Mouse (Mus musculus) adrenal gland, adult 2 months (tissue): ENCODE measurements around the gene Armcx4. TPM values are rescaled to one million over a fixed set of nuclear protein-coding genes. Genes with fewer than 3 reads are reported as not detected.

Experiments
- polyA plus RNA-seq: library from polyadenylated mRNA; depleted of rRNA; stranded (reverse); fragments of >200 nt; gene quantifications from 2 replicates; pipeline ENCODE4 v1.2.3, GENCODE M21; 2012; rRNA removed
- total RNA-seq, 2 experiments: library from RNA; stranded (reverse); gene quantifications; 2 replicates each; pipeline ENCODE4 v1.2.3; 2021

Gene Armcx4
- total and polyA plus RNA-seq, 3 experiments, result 0.51 to 14.9 (median 9.1) TPM

Other genes starting within 250 kb of the Armcx4 start
- gene Taf7l, start 210.0 kb upstream of the Armcx4 start, total RNA-seq, result not detected
- not detected in 2 replicates for gene Taf7l, start 210.0 kb upstream of the Armcx4 start, polyA plus RNA-seq
- 10 to 100 TPM; 33.2 to 40.3 TPM for gene Timm8a1, start 144.7 kb upstream of the Armcx4 start, total RNA-seq
- 0.30 and 0.33 TPM in 2 replicates for gene Timm8a1, start 144.7 kb upstream of the Armcx4 start, polyA plus RNA-seq
- 1 to 10 TPM; 1.3 to 1.7 TPM for gene Btk, start 102.9 kb upstream of the Armcx4 start, total RNA-seq
- 0.11 and 0.17 TPM in 2 replicates for gene Btk, start 102.9 kb upstream of the Armcx4 start, polyA plus RNA-seq
- gene Rpl36a, start 100.9 kb upstream of the Armcx4 start, total RNA-seq, result 100 to 1,000 TPM; 189 to 235 TPM
- gene Rpl36a, start 100.9 kb upstream of the Armcx4 start, polyA plus RNA-seq, result 7.7 and 8.0 TPM in 2 replicates
- gene Gla, start 85.4 kb upstream of the Armcx4 start, total RNA-seq, result 10 to 100 TPM; 13.5 to 16.4 TPM
- gene Gla, start 85.4 kb upstream of the Armcx4 start, polyA plus RNA-seq, result 0.91 and 1.1 TPM in 2 replicates
- gene Hnrnph2, start 85.3 kb upstream of the Armcx4 start, total RNA-seq, result 100 to 1,000 TPM in 1 of 2 experiments, 10 to 100 TPM in 1; 99.9 to 107 TPM
- 2.1 TPM in 2 replicates for gene Hnrnph2, start 85.3 kb upstream of the Armcx4 start, polyA plus RNA-seq
- gene Armcx1, start 31.4 kb downstream of the Armcx4 start, total RNA-seq, result 10 to 100 TPM; 18.5 to 21.7 TPM
- gene Armcx1, start 31.4 kb downstream of the Armcx4 start, polyA plus RNA-seq, result 0.94 and 1.9 TPM in 2 replicates
- gene Armcx6, start 64.9 kb downstream of the Armcx4 start, total RNA-seq, result 10 to 100 TPM in 1 of 2 experiments, 1 to 10 TPM in 1; 5.9 to 14.7 TPM
- gene Armcx6, start 64.9 kb downstream of the Armcx4 start, polyA plus RNA-seq, result 1.2 and 2.0 TPM in 2 replicates
- gene Armcx3, start 70.1 kb downstream of the Armcx4 start, total RNA-seq, result 10 to 100 TPM; 36.0 to 44.7 TPM
- 1.6 and 3.1 TPM in 2 replicates for gene Armcx3, start 70.1 kb downstream of the Armcx4 start, polyA plus RNA-seq
- gene Armcx2, start 122.7 kb downstream of the Armcx4 start, total RNA-seq, result 10 to 100 TPM; 23.9 to 57.8 TPM
- gene Armcx2, start 122.7 kb downstream of the Armcx4 start, polyA plus RNA-seq, result 32.0 and 40.6 TPM in 2 replicates